Mouse (Mus musculus) WW6 (cell line): ENCODE results near the gene Col17a1.

ENCODE experiments used
- DNase-seq: peaks from one replicate; pipeline ENCODE4 v3.0.0-alpha.2; 2013; ENCODE audit warnings: low read depth, low spot score

Gene Col17a1

DNA sequence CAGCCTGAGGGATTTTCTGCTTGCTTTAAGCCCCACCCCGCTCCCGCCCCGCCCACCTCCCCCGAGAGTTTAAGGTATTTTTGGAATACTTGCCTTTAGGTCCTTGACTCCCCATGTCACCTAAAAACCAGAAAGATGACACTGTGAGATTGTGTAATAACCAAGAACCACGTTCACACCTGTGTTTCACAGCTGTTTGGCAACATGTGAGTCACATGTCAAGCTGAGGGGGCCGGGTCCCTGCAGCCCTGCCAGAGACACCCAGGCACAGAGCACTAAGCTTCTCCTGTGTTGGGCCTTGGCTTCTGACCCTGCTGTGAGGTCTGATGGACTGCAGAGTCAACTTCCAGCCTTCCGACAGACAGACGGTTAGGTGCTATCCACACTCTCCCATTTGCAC, 24.3 kb downstream of the Col17a1 start:
- DNase-seq, result no peak

DNA sequence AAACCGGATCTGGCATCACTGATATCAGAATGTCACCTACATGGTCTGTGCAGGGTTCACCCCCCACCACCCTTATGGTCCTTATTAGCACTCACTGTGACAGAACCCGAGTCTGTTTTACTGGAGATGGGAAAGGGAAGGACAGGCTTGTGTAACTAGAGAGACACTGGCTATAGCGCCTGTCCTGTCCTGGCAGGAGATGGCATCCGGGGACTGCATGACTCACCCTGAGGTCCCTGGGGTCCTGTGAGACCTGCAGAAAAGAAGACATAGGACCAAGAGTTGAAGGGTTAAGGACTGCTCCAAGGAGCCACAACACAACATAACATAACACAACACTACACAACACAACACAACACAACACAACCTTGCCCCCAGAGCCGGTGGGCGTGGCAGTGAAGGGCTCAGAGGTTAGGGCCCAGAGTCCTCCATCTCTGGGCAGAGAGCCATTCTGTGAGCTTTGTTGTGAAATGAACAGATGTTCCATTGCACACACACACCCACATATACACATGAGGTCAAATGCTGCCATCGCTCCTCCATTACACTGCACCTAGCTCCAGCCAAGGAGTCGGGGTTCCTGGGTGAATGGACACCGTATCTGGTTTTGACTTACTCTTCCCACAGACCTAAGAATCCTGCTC, 32.0 kb downstream of the Col17a1 start:
- DNase-seq, result no peak

DNA sequence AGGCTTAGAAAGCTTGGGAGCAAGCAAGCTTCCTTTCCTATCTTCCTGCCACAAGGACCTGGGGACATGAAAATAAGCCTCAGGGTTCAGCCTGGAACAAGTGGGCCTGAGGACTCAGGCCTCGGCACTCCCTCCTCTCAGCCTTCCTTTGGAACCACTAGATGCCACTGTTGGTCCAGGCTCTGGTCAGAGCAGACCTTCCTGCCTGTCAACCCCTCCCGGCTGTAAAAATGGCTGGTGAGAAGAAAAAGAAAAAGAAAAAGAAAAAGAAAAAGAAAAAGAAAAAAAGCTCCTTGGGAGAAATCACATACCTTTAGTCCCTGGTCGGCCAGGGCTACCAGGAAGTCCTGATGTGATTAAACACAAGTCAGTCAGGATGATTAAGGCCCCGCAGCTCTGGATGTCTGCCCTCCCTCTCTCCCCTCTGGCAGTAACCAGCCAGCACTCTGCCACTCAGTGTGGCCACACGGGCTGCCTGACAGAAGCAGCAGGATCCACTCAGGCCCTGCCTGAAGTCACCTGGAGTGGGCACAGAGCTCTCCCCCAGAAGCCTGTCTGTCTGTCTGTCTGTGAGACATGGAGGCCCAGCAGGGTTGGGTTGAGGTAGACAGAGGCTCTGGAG, 32.9 kb downstream of the Col17a1 start:
- no peak for DNase-seq

DNA sequence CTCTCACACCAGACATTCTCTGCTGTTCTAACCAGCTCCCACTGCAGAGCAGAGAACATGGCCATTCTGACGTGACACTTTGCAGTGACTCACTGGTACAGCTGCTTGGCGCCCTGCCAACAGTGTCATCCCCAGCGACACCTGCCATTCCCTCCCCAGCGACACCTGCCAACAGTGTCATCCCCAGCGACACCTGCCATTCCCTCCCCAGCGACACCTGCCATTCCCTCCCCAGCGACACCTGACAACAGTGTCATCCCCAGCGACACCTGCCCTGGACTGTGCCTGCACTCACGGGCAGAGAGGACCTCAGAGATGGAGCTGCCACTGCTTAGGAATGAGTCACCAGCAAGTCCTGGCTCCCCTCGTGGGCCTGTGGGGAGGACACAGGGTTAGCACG, 37.0 kb downstream of the Col17a1 start:
- no peak for DNase-seq

DNA sequence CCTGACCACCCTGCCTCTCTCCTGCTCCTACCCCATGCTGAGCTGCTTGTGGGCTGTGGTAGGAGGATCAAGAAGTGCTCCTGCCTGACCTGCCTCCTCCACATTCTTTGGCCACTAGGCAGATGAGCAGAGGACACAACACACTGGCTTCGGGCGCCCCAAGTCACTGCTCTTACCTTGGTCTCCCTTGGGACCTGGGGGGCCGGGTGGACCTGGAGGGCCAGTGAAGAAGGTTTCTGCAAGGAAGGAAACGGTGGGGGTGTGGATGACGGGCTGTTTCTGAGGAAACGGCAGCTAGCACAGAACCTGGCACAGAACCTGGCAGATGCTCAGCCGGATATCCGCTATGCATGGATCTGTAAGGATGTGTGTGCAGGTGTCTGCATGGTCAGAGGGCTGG, 38.7 kb downstream of the Col17a1 start:
- DNase-seq, result no peak

DNA sequence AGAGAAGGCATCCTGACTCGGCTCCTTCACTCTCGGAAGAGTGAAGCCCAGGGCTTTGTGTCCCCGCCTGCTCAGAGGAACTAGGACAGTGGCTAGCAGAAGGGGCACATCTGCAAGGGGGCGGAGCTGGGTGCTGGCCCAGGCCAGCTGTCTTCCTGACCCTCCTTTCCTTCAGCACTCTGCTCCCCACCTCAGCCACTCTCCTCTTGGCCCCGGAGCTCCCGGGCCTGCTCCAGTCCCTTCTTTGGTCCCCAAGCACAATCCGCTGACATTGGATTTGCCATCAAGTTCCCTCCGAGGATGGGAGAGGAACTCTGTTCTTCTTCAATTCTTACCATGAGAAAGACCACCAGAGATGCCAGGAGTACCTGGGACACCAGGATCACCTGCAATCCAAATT, 39.6 kb downstream of the Col17a1 start:
- DNase-seq, result no peak

DNA sequence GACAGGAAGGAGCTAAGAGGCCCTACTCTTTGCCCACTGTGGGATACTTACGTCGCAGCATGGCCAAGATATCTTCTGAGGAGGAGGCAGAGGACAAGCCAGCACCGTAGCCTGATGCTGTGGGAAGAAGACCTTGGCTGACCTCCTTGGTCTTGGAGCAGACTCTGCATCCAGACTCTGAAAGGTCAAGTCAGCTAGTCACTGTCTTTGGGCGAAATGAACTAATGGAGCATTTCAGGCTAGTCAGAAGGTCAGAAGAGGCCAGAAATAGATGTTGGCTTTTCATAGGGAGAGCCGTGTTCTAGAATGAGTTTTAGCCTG, 40.8 kb downstream of the Col17a1 start:
- DNase-seq, result no peak

DNA sequence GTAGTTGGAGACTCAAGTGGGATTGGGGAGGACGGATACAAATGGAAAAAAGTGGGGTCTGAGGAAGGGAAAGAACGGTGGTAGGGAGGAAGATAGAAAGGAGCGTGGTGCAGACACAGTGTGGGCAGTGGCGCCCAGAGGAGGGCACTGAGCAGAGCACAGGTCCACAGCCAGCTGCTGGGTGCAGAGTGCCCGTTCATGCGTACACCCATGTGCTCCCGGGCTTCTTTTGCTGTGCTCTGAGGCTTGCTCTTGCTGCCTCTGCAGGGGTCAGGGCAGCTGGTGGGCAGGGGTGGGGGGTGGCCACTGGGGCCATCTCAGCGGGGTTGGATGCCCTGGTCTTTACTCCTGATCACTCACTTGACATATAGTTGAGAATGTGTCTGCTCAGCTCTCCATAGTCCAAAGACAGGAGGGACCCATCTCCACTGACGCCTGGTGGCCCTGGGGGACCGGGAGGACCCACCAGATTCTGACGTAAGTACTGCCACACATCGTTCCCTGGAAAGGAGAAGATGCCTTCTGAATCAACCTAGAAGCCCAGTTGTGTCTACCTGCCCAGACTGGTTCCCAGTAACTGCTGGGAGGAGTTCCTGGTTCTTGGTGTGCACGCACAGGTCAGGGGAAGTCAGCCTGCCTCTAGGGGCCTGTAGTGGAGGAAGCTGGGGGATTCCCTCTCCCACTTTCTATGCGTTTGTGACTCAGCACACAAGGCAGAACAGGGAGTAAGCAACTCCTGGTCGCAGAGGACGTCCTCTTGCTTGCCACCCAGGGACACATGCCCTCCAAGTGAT, 41.3 kb downstream of the Col17a1 start:
- DNase-seq, result no peak

DNA sequence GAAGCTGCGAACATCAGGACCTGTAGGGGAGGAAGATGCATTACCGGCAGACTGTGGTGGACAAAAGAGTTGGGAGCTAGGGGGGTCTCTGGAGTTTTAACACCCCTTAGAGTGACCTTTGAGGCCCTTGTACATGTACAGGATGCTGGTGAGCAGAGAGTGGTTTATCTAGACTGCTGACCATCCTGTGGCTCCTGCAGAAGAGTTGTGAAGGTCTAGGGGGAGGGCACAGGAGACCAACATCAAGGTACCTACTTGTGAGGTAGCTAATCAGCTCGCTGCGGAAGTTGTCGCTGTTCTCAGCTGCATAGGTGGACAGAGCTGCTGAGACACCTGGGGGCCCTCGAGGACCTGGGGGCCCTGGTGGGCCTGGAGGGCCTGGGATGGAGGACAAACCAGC, 42.8 kb downstream of the Col17a1 start:
- no peak for DNase-seq

DNA sequence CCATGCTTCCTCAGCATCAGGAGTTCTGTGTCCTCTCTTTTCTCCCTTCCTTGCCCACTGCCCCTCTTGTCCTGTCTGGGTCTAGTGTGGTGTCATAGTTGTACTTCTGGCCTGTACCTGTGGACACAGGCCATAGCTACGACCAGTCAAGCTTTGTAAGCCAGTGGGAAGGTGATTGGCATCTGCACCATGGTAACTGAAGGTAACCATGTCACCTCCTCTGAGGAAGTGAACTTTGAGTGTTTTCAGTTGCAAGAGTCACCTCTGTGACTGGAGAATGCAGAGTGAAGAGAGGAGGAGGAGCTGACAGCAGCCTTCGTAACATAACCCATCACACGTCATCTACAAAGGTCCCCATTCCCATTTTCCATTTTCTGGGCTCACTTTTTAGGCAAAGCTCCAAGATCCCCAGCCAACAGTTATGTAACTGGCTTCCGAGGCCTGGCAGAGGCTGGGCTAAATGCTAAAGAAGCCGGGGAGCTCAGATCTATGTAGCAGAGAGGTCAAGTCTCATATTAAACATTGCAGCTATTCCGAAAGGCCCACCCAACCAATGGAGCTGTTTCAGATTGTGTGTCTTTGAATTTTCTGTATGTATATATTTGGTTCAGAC, 45.3 kb downstream of the Col17a1 start:
- no peak for DNase-seq

DNA sequence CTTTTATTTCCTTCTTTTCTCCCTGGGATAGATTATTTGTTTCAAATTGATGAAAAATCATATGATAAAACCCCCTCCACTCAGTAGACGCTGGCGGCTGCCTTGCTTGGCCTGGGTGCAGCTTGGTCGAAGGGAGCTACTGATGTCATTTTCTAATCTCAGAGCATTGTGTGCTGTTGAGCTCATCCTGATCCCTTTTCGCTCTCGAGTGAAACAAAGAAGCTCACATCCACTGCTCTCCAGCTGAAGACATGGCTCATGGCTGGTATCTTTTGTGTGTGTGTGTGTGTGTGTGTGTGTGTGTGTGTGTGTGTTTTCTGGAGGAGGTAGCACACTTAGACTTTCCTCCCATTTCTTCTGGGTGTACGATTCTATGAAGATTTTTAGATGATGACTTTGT, 46.3 kb downstream of the Col17a1 start:
- DNase-seq, result no peak

DNA sequence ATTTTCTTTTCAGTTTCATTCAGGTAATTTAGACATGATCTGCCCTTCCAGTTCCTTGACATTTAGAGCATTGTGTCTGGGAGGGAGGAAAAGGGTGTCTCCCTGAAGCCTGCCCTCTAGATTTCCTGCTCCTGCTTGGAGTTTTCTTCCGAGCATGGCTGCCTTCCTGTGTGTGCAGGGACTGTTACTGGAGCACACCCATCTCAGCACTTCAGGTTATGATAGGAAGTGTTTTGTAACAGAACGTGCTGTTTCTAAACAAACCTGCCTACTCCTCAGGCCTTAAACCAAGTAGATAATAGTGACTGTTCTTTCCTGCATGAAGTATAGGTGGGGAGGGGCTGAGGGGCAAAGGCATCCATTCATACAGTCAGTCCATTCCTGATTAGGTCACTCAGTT, 48.0 kb downstream of the Col17a1 start:
- no peak for DNase-seq

DNA sequence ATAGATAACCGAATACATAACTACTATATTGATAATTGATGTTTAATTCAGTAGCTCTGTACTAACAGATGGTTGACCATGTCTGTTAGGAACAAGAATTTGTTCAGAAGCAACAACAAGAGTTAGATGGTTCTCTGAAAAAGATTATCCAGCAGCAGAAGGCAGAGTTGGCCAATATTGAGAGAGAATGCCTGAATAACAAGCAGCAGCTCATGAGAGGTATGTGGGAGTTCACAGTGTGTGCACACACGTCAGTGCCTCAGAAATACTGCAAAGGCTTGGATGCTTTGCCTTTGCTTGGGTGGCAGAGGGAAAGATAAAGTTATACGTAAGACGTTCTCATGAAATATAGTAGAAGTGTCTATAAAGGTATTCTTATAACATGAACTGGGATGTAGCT, 56.5 kb downstream of the Col17a1 start:
- DNase-seq, result no peak

DNA sequence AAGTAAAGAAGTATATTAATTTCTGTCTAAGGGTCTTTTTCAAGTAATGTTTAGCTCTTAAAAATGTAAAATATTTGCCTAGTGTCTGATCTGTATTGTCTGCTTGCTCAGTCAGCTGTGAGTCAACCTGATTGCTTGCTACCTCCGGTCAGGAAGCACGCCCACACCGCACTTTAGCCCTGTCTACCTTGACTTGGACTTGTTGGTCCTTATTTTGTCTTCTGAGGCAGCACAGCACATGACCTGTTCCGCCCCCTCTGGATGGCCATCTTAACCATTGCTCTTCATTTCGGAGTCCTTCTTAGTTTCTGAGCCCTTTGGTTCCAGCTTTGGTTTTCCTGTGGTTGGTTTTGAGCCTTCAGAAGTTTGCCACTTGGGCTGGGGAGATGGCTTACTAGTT, 60.1 kb downstream of the Col17a1 start:
- DNase-seq, result no peak

DNA sequence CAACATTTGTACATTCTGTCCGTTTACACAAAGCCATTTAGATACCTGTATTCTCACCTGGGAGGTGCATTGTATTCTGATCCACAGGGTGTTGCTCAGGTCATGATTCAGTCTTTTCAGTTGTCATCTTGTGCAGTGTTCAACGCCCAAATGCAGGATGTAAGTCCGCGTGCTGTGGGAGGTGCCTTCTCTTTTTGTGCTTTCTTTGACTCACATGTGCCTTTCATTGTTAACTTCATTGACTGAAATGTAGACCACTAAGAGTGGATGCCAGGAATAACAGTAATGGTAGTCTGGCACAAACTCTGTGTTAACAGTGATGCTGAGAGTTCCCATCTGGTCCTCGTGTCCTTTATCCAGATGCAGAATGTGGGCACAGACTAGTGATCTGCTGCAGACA, 61.5 kb downstream of the Col17a1 start:
- no peak for DNase-seq

DNA sequence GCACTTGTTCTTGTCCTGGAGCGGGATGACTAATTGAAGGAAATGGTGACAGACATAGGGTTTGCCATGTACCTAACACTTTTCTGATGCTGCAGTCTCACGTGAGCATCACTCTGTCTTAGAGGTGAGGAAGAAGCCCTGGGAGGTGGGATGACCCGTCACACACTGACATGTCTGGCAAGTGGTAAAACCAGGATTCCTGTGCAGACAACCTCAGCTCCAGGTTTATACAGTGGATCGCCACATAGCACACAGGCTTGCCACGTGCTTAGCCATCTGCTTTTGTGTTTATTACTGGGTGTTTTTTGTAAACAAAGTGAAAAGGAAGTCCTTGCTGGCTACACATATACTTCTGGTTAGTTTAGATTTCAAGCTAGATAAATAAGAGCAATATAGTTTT, 62.8 kb downstream of the Col17a1 start:
- DNase-seq, result no peak

DNA sequence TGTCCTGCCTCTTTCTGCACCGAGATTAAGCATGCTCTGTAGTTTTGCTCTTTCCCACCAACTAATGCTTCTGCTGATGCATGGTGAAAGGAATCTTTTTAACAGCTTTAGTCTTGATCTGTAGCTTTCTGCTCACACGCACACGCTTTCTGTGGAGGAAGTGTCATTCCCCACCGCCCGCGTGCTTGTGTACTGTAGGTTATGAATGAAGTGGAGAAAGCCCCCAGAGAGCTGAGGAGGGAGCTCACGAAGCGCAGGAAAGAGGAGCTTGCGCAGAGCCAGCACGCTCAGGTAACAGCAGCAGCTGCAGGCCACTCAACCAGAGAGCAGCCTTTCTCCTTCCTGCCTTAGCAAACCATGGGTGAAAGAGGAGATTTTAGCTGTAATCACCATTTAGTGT, 64.4 kb downstream of the Col17a1 start:
- no peak for DNase-seq

DNA sequence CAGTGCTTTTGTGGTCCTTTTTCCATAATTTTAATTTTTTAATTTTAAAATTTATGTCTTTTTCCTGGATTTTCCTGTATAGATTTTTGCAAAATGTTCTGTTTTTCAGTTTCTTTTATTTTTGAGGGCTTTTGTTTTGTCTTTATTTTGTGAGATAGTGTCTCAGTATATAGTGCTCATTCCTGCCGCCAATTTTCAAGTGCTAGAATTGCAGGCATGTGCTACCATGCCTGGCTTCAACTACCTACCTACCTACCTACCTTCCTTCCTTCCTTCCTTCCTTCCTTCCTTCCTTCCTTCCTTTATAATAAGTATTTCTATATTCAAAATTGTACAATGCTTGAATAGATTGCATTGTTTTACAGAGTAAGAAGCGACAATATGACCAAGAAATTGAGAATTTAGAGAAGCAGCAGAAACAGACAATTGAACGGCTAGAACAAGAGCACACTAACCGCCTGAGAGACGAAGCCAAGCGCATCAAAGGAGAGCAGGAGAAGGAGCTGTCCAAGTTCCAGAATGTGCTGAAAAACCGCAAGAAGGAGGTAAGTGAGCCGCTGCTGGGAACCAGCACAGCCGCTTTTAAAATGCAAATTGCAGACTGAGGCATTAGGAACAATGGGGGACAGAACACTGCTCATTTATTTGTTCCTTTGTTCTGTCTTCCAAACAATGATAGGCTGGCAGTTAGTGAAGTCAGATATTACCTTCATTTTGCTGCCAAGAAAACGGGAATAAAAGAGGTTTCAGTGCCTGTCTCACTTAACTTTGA, 66.8 kb downstream of the Col17a1 start:
- DNase-seq, result peak; percentile 4

DNA sequence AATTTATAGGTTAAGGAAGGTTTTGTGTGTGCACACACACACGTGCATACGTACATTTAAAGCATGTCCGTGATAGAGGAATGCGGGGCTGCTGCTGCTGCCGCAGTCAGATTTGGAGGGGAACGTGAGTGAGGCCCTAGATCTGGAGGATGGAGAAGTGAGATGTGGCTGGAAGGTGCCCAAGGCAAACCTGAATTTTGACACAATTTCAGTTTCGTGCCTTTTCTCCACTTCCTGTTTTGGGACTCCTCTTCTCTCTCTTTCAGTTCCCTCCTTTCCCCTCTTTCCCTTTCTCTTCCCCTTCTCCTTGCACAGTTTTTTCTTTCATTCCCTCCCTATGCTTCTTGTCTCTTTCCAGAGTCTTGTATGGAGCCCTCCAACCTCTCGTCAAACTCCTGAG, 70.4 kb downstream of the Col17a1 start:
- DNase-seq, result no peak

DNA sequence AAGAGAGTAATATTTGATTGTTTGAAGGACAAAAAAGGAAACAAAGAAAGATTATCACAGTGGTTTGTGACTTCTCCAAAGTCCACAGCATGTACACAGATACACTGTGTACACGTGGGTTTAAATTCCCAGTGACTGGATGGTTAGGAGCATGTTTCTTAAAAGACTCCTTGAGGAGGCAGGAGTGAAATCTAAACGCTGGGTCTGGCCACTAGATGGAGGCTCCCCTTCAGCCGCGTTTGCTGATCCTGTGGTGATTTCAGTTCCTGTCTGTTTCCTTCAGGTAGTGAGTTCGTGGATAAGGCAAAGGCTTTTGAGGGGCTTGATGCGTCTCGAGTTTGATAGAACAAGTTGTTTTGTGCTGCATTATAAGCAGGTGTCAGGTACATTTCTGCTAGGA, 78.5 kb downstream of the Col17a1 start:
- no peak for DNase-seq

DNA sequence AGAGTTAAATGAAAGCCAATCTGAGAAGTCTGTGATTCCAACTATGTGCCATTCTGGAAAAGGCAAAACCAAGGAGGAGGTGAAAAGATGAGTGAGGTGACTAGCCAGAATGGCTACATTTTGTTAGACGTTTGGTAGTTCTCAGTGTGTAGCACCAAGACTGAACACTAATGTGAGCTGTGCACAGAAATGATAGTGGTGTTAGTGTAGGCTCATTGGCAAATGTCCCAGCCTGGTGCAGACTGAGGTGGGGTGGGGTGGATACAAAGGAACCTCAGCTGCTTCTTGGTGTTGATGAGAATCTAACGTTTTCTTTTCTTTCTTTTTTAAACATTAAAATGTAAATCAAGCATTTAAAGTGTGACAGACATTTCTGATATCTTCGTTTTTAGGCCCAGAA, 83.4 kb downstream of the Col17a1 start:
- no peak for DNase-seq
